Comparison of ENCODE assay signal across 18 mouse cellular contexts in the genomic region with DNA sequence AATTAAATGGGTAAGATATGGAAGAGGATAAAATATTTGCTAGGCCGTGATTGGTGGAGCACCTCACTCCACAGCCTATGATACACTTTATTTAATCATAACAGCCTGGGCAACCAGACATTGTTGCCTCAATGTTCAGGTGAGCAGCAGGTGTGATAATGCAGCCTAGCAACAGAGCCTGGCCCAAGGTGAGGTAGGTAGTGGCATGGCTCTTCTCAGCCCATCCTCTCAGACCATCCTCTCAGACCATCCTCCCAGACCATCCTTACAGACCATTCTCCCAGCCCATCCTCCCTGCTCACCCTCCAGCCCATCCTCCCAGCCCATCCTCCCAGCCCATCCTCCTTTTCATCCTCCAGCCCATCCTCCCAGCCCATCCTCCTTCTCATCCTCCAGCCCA. TPM values are rescaled to one million over a fixed set of nuclear protein-coding genes. Genes with fewer than 3 reads are reported as not detected.
A peak's percentile ranks its signal among the peaks of the same experiment; 100 is the strongest.
DNase-seq lines count a peak whose midpoint lies in the region.
"Had no signal": no experiment of that assay in that cellular context is flagged by ENCODE, and none has a peak within 500 bp of the region (broad histone marks: within the 10 kb centered on the region; RNA-seq: fewer than 3 reads in every experiment).

No protein-coding gene starts in this region.

- H3K27ac ChIP-seq in heart, embryonic 10.5 days: no peak overlapping the region
- H3K27ac ChIP-seq: embryonic facial prominence, embryonic 10.5 days; embryonic facial prominence, embryonic 12.5 days; forebrain, embryonic 13.5 days; forebrain, embryonic 15.5 days had no signal

- H3K36me3 ChIP-seq in heart, embryonic 10.5 days: no peaks in the 10 kb centered on the region
- H3K36me3 ChIP-seq: embryonic facial prominence, embryonic 10.5 days; embryonic facial prominence, embryonic 12.5 days; forebrain, embryonic 15.5 days had no signal

- DNase-seq in heart, embryonic 10.5 days (ENCODE audit: low spot score): peak; percentile 53
- no peak for DNase-seq in heart, postnatal 4 days
- peak; percentile 23 for DNase-seq in testis, postnatal 10 days (ENCODE audit: low spot score)
- DNase-seq in yolk sac, embryonic 10.5 days (ENCODE audit: low spot score): no peak
- DNase-seq in adrenal gland, postnatal 10 days: no peak
- DNase-seq: adrenal gland, adult 2 months; adrenal gland, postnatal 14 days; adrenal gland, postnatal 36 days; cerebellum, adult 11-12 months; cerebellum, adult 2 months; cerebellum, adult 9-10 months; cerebellum, postnatal 10 days; cerebellum, postnatal 25 days; forebrain, postnatal 0 days had no signal

- no peaks in the 10 kb centered on the region for H3K9me3 ChIP-seq in heart, embryonic 10.5 days
- H3K9me3 ChIP-seq: embryonic facial prominence, embryonic 10.5 days; embryonic facial prominence, embryonic 12.5 days; forebrain, embryonic 13.5 days; forebrain, embryonic 15.5 days had no signal

- peaks cover 8% of the 10 kb centered on the region; the same call in 1 of the 2 replicates for H3K4me1 ChIP-seq in heart, embryonic 10.5 days
- H3K4me1 ChIP-seq: forebrain, embryonic 15.5 days had no signal

- 67% methylated on average over 1 of the region's 1 CpGs for WGBS in heart, embryonic 10.5 days

- no peaks in the 10 kb centered on the region for H3K27me3 ChIP-seq in heart, embryonic 10.5 days (ENCODE audit: insufficient read depth, poor library complexity, severe bottlenecking)
- H3K27me3 ChIP-seq: embryonic facial prominence, embryonic 12.5 days; forebrain, embryonic 13.5 days; forebrain, embryonic 15.5 days had no signal

- H3K4me3 ChIP-seq in heart, embryonic 10.5 days: no peak overlapping the region
- H3K4me3 ChIP-seq: embryonic facial prominence, embryonic 10.5 days; embryonic facial prominence, embryonic 12.5 days; forebrain, embryonic 13.5 days; forebrain, embryonic 15.5 days had no signal

RNA-seq across cellular contexts. Expression of a gene that starts 26.3 kb away (rescaled TPM):
- 113 and 115 TPM in 2 replicates for polyA plus RNA-seq in heart, embryonic 10.5 days (2016; fragmentation: Nextera tagmentation; extraction: Ambion mirVana)
- total RNA-seq in heart, postnatal 4 days (2021): 10 to 100 TPM; 46.6 to 48.8 TPM
- total RNA-seq in adrenal gland, postnatal 10 days (2021): 10 to 100 TPM; 49.9 to 52.7 TPM

RNA-seq across cellular contexts. Expression of a gene that starts 26.4 kb away (rescaled TPM):
- polyA plus RNA-seq in heart, embryonic 10.5 days (2016; fragmentation: Nextera tagmentation; extraction: Ambion mirVana): 25.5 and 32.2 TPM in 2 replicates
- total RNA-seq in heart, postnatal 4 days (2021): 1 to 10 TPM; 5.5 to 6.8 TPM
- 10 to 100 TPM in 1 of 2 experiments, 1 to 10 TPM in 1; 8.3 to 11.0 TPM for total RNA-seq in adrenal gland, postnatal 10 days (2021)

RNA-seq across cellular contexts. Expression of a gene that starts 55.8 kb away (rescaled TPM):
- polyA plus RNA-seq in heart, embryonic 10.5 days (2016; fragmentation: Nextera tagmentation; extraction: Ambion mirVana): 9.4 and 11.0 TPM in 2 replicates
- 10 to 100 TPM; 25.8 to 26.7 TPM for total RNA-seq in heart, postnatal 4 days (2021)
- total RNA-seq in adrenal gland, postnatal 10 days (2021): 10 to 100 TPM; 40.3 to 48.3 TPM

Comparison
In these comparisons a context has a peak if more than half of its experiments do, and no peak if none do; other contexts are left out.
1. DNase-seq: peak in heart, embryonic 10.5 days (single experiment) and testis, postnatal 10 days (single experiment); none in heart, postnatal 4 days (single experiment), yolk sac, embryonic 10.5 days (single experiment) and adrenal gland, postnatal 10 days (single experiment).